20 mouse cellular contexts compared by ENCODE assay signal in genomic region chr10:93783216-93784013, GRCm38 (mm10). TPM values are rescaled to one million over a fixed set of nuclear protein-coding genes. Genes with fewer than 3 reads are reported as not detected.
DNase-seq lines count a peak whose midpoint lies in the region; ATAC-seq lines count a peak whose summit lies in the region.
"Had no signal": no experiment of that assay in that cellular context is flagged by ENCODE, and none has a peak within 500 bp of the region (broad histone marks: within the 10 kb centered on the region; RNA-seq: fewer than 3 reads in every experiment).

No protein-coding gene starts in this region.

- no peak overlapping the region for H3K4me2 ChIP-seq in lung, embryonic 16.5 days (ENCODE audit: low read depth, low read length)
- H3K4me2 ChIP-seq: heart, embryonic 11.5 days; hindbrain, embryonic 14.5 days; liver, embryonic 12.5 days; midbrain, embryonic 12.5 days had no signal

- 56% methylated on average over 15 of the region's 15 CpGs for WGBS in lung, embryonic 16.5 days

- H3K27me3 ChIP-seq in lung, embryonic 16.5 days (ENCODE audit: control insufficient read depth, insufficient read depth, low read depth, low read length), result no peaks in the 10 kb centered on the region
- H3K27me3 ChIP-seq: liver, embryonic 12.5 days; midbrain, embryonic 12.5 days had no signal

- peaks cover 2% of the 10 kb centered on the region; the same call in 1 of the 2 replicates for H3K4me1 ChIP-seq in lung, embryonic 16.5 days (replicated peaks; ENCODE audit: control insufficient read depth, insufficient read depth, low read length)
- H3K4me1 ChIP-seq: limb, embryonic 10.5 days; liver, embryonic 12.5 days had no signal

- intact Hi-C loops in left cerebral cortex, postnatal 10 days (cut with DNase I), result no loop called here

- no peaks in the 10 kb centered on the region for H3K36me3 ChIP-seq in lung, embryonic 16.5 days (ENCODE audit: control insufficient read depth, insufficient read depth, low read length)
- H3K36me3 ChIP-seq: limb, embryonic 10.5 days; liver, embryonic 12.5 days; midbrain, embryonic 12.5 days had no signal

- peak; percentile 69 for ATAC-seq in lung, embryonic 16.5 days (ENCODE audit: low read depth)
- ATAC-seq: intestine, postnatal 0 days; liver, embryonic 12.5 days had no signal

- no peak overlapping the region for H3K9ac ChIP-seq in lung, embryonic 16.5 days (ENCODE audit: low read length)
- H3K9ac ChIP-seq: hindbrain, embryonic 14.5 days; liver, embryonic 12.5 days; midbrain, embryonic 12.5 days had no signal

- no peak overlapping the region for H3K4me3 ChIP-seq in lung, embryonic 16.5 days (ENCODE audit: low read length)
- H3K4me3 ChIP-seq: limb, embryonic 10.5 days; liver, embryonic 12.5 days; midbrain, embryonic 12.5 days had no signal

- DNase-seq in adrenal gland, postnatal 25 days, result peak; percentile 31
- no peak for DNase-seq in adrenal gland, postnatal 10 days
- DNase-seq in lung, postnatal 10 days, result no peak
- DNase-seq in 3134 (ENCODE audit: extremely low read depth, insufficient read length, low spot score) (peak; percentile 30), adipocyte (ENCODE audit: low spot score) (peak; percentile 2)
- DNase-seq in layer of hippocampus, adult 9-10 months (ENCODE audit: low spot score), result no peak
- DNase-seq in left cerebral cortex, postnatal 10 days (ENCODE audit: extremely low spot score in 1 of 2, low spot score in 2 of 2), result no peak
- DNase-seq: B cell, adult 2 months; gastrocnemius, postnatal 36 days; heart, postnatal 14 days; lung, postnatal 4 days; thymus, adult 18-20 months had no signal

- H3K27ac ChIP-seq in lung, embryonic 16.5 days (ENCODE audit: low read length), result no peak overlapping the region
- H3K27ac ChIP-seq: hindbrain, embryonic 14.5 days; limb, embryonic 10.5 days; liver, embryonic 12.5 days; midbrain, embryonic 12.5 days had no signal

- no peaks in the 10 kb centered on the region for H3K9me3 ChIP-seq in lung, embryonic 16.5 days (ENCODE audit: control insufficient read depth, low read length)
- H3K9me3 ChIP-seq: limb, embryonic 10.5 days; liver, embryonic 12.5 days; midbrain, embryonic 12.5 days had no signal

RNA-seq across cellular contexts. Expression of gene Usp44, which starts 47.9 kb away (rescaled TPM):
- total RNA-seq in adrenal gland, postnatal 25 days (2021), result not detected in 2 replicates
- not detected for total RNA-seq in adrenal gland, postnatal 10 days (2021)
- 0.14 and 0.28 TPM in 2 replicates for polyA plus RNA-seq in lung, embryonic 16.5 days (2015; fragmentation: Nextera tagmentation; extraction: Ambion mirVana)
- total RNA-seq in left cerebral cortex, postnatal 10 days (2021), result not detected
- total RNA-seq: layer of hippocampus, adult 18-20 months had no signal

Comparison
In these comparisons a context has a peak if more than half of its experiments do, and no peak if none do; other contexts are left out.
1. DNase-seq: peak in adrenal gland, postnatal 25 days (single experiment), 3134 (single experiment) and adipocyte (single experiment); none in adrenal gland, postnatal 10 days (single experiment), lung, postnatal 10 days (single experiment), layer of hippocampus, adult 9-10 months (single experiment) and left cerebral cortex, postnatal 10 days (0 of 2).